Mouse (Mus musculus) regulatory T cell (primary cell): ENCODE data around the gene Bmp6.

Source experiments
- in situ Hi-C: fragments of 300-600 bp; cut with MboI, MseI; formaldehyde crosslinking; loops from one replicate; pipeline ENCODE4 v1.15.1; 2025; ENCODE audit warnings: high pct_unique_total_duplicates

Bmp6 gene

GRCm38 (mm10) chr13:38429671-38430070 is 84.8 kb downstream of the Bmp6 start:
- in situ Hi-C loops = no loop called here

- in situ Hi-C loops = no loop called here
Measured at GRCm38 (mm10) chr13:38430075-38430474, 85.2 kb downstream of the Bmp6 start.

GRCm38 (mm10) chr13:38434831-38435230 is 89.9 kb downstream of the Bmp6 start:
- in situ Hi-C loops = no loop called here

GRCm38 (mm10) chr13:38437930-38438329 is 93.0 kb downstream of the Bmp6 start:
- in situ Hi-C loops = no loop called here

GRCm38 (mm10) chr13:38440240-38440639 is 95.3 kb downstream of the Bmp6 start:
- in situ Hi-C loops = no loop called here

GRCm38 (mm10) chr13:38448516-38449015 is 103.7 kb downstream of the Bmp6 start:
- in situ Hi-C loops = no loop called here

- in situ Hi-C loops = no loop called here
Measured at GRCm38 (mm10) chr13:38450051-38450971, 105.4 kb downstream of the Bmp6 start.

GRCm38 (mm10) chr13:38451446-38451845 is 106.5 kb downstream of the Bmp6 start:
- in situ Hi-C loops = no loop called here

- in situ Hi-C loops = no loop called here
Measured at GRCm38 (mm10) chr13:38463410-38463809, 118.5 kb downstream of the Bmp6 start.

GRCm38 (mm10) chr13:38470882-38471281 is 126.0 kb downstream of the Bmp6 start:
- in situ Hi-C loops = no loop called here

- in situ Hi-C loops = no loop called here
Measured at GRCm38 (mm10) chr13:38472636-38473035, 127.7 kb downstream of the Bmp6 start.

- in situ Hi-C loops = no loop called here
Measured at GRCm38 (mm10) chr13:38473497-38473896, 128.6 kb downstream of the Bmp6 start.

- in situ Hi-C loops = no loop called here
Measured at GRCm38 (mm10) chr13:38476936-38477335, 132.0 kb downstream of the Bmp6 start.

GRCm38 (mm10) chr13:38481021-38481420 is 136.1 kb downstream of the Bmp6 start:
- in situ Hi-C loops = no loop called here

GRCm38 (mm10) chr13:38484701-38485100 is 139.8 kb downstream of the Bmp6 start:
- in situ Hi-C loops = no loop called here

- in situ Hi-C loops = no loop called here
Measured at GRCm38 (mm10) chr13:38486767-38487166, 141.9 kb downstream of the Bmp6 start.

- in situ Hi-C loops = no loop called here
Measured at GRCm38 (mm10) chr13:38496715-38497114, 151.8 kb downstream of the Bmp6 start.

- in situ Hi-C loops = no loop called here
Measured at GRCm38 (mm10) chr13:38501314-38501713, 156.4 kb downstream of the Bmp6 start.

GRCm38 (mm10) chr13:38503137-38503849 is 158.4 kb downstream of the Bmp6 start:
- in situ Hi-C loops = no loop called here

- in situ Hi-C loops = no loop called here
Measured at GRCm38 (mm10) chr13:38506320-38506719, 161.4 kb downstream of the Bmp6 start.

- in situ Hi-C loops = no loop called here
Measured at GRCm38 (mm10) chr13:38506936-38507335, 162.0 kb downstream of the Bmp6 start.

- in situ Hi-C loops = loop anchor here (5.0 kb wide), 1 partner anchor 448 kb away; no protein-coding TSS in a partner anchor
Measured at GRCm38 (mm10) chr13:38509681-38510341, 164.9 kb downstream of the Bmp6 start.
